Mouse (Mus musculus) embryonic facial prominence, embryonic 13.5 days (tissue): ENCODE measurements around the gene Tmem176b. TPM values are rescaled to one million over a fixed set of nuclear protein-coding genes. Genes with fewer than 3 reads are reported as not detected.

Experiments
- ATAC-seq: fragments of 200-750 bp; cut with Nextera tagmentation; 2 replicates; pipeline ENCODE4 v1.8.0; 2017; ENCODE audit warnings: low read depth; ENCODE audit not compliant: insufficient number of reproducible peaks, insufficient read depth, low FRiP score, low TSS enrichment
- H3K27ac ChIP-seq: fragments of 300-500 bp; sonication (generic); 2 replicates; pipeline ENCODE4 v1.5.1; 2015; ENCODE audit warnings: moderate library complexity, mild to moderate bottlenecking, inconsistent platforms
- H3K27me3 ChIP-seq: fragments of 300-500 bp; sonication (generic); 2 replicates; pipeline ENCODE4 v1.6.1; 2015; ENCODE audit warnings: mild to moderate bottlenecking, inconsistent platforms
- H3K36me3 ChIP-seq: fragments of 300-500 bp; sonication (generic); 2 replicates; pipeline ENCODE4 v1.6.1; 2015; ENCODE audit warnings: mild to moderate bottlenecking, inconsistent platforms
- H3K4me1 ChIP-seq: fragments of 300-500 bp; sonication (generic); 2 replicates; pipeline ENCODE4 v1.6.1; 2015; ENCODE audit warnings: inconsistent platforms
- H3K4me2 ChIP-seq: fragments of 300-500 bp; sonication (generic); 2 replicates; pipeline ENCODE4 v1.6.1; 2015; ENCODE audit warnings: moderate library complexity, mild to moderate bottlenecking, inconsistent platforms
- H3K4me3 ChIP-seq: fragments of 300-500 bp; sonication (generic); 2 replicates; pipeline ENCODE4 v1.5.1; 2015; ENCODE audit warnings: mild to moderate bottlenecking, inconsistent platforms
- H3K9ac ChIP-seq: fragments of 300-500 bp; sonication (generic); 2 replicates; pipeline ENCODE4 v1.6.1; 2015; ENCODE audit warnings: mild to moderate bottlenecking, inconsistent platforms
- H3K9me3 ChIP-seq: fragments of 300-500 bp; sonication (generic); 2 replicates; pipeline ENCODE4 v1.6.1; 2016; ENCODE audit warnings: inconsistent platforms
- WGBS: fragments of 180-500 bp; shearing (Covaris S2); methylation state at CpG from one replicate; pipeline ENCODE4 v1.1.7; 2015; ENCODE audit warnings: mixed read lengths; 5-methylcytosine and 5-hydroxymethylcytosine counted together
- polyA plus RNA-seq: library from polyadenylated mRNA; unstranded; fragments of >200 nt; fragmentation: Nextera tagmentation; extraction: Ambion mirVana; gene quantifications from 2 replicates; pipeline ENCODE4 v1.2.1, GENCODE M21; 2015

Tmem176b gene
- polyA plus RNA-seq, 1 experiment from 2014 or later = 171 TPM

- WGBS = 85% methylated on average over 7 of the region's 7 CpGs
- no peak for ATAC-seq
- Histone ChIP-seq H3K4me2 (no peak overlapping the region), H3K27me3 (no peaks in the 10 kb centered on the region; the same call in 1 of the 2 replicates), H3K4me3 (no peak overlapping the region), H3K9me3 (no peaks in the 10 kb centered on the region), H3K36me3 (no peaks in the 10 kb centered on the region), H3K9ac (no peak overlapping the region), H3K27ac (no peak overlapping the region), H3K4me1 (peaks cover 5% of the 10 kb centered on the region; the same call in 1 of the 2 replicates)
Measured at GRCm38 (mm10) chr6:48863488-48863887, 22.2 kb upstream of the Tmem176b start.

GRCm38 (mm10) chr6:48862816-48863215 is 21.5 kb upstream of the Tmem176b start:
- ATAC-seq = no peak
- no peaks in the 10 kb centered on the region for H3K36me3 ChIP-seq
- 82% methylated on average over 4 of the region's 4 CpGs for WGBS
- H3K4me3 ChIP-seq = no peak overlapping the region
- H3K4me1 ChIP-seq = peaks cover 5% of the 10 kb centered on the region; the same call in 1 of the 2 replicates
- no peaks in the 10 kb centered on the region; the same call in 1 of the 2 replicates for H3K27me3 ChIP-seq
- no peak overlapping the region for H3K9ac ChIP-seq
- no peak overlapping the region for H3K27ac ChIP-seq
- no peaks in the 10 kb centered on the region for H3K9me3 ChIP-seq
- no peak overlapping the region for H3K4me2 ChIP-seq

- H3K9ac ChIP-seq = no peak overlapping the region
- H3K9me3 ChIP-seq = no peaks in the 10 kb centered on the region
- no peak overlapping the region for H3K27ac ChIP-seq
- no peak overlapping the region for H3K4me3 ChIP-seq
- 69% methylated on average over 12 of the region's 12 CpGs for WGBS
- peaks cover 8% of the 10 kb centered on the region; the same call in 1 of the 2 replicates for H3K4me1 ChIP-seq
- no peak for ATAC-seq
- H3K27me3 ChIP-seq = no peaks in the 10 kb centered on the region
- no peaks in the 10 kb centered on the region for H3K36me3 ChIP-seq
- H3K4me2 ChIP-seq = no peak overlapping the region
Measured at GRCm38 (mm10) chr6:48861616-48862280, 20.5 kb upstream of the Tmem176b start.

GRCm38 (mm10) chr6:48860851-48861250 is 19.6 kb upstream of the Tmem176b start:
- no peaks in the 10 kb centered on the region for H3K36me3 ChIP-seq
- ATAC-seq = no peak
- H3K27me3 ChIP-seq = no peaks in the 10 kb centered on the region
- H3K9ac ChIP-seq = no peak overlapping the region
- H3K4me1 ChIP-seq = peaks cover 8% of the 10 kb centered on the region; the same call in 1 of the 2 replicates
- no peak overlapping the region for H3K4me2 ChIP-seq
- H3K4me3 ChIP-seq = no peak overlapping the region
- no peak overlapping the region for H3K27ac ChIP-seq
- no peaks in the 10 kb centered on the region for H3K9me3 ChIP-seq
- WGBS = 83% methylated on average over 1 of the region's 1 CpGs

GRCm38 (mm10) chr6:48860130-48860815 is 19.0 kb upstream of the Tmem176b start:
- H3K36me3 ChIP-seq = no peaks in the 10 kb centered on the region
- H3K27ac ChIP-seq = no peak overlapping the region
- no peaks in the 10 kb centered on the region for H3K9me3 ChIP-seq
- H3K4me1 ChIP-seq = peaks cover 8% of the 10 kb centered on the region; the same call in 1 of the 2 replicates
- peak overlapping the region; percentile 51 for H3K4me2 ChIP-seq
- ATAC-seq = no peak
- H3K4me3 ChIP-seq = peak overlapping the region; percentile 27
- H3K9ac ChIP-seq = peak overlapping the region; percentile 57; the same call in 1 of the 2 replicates
- no peaks in the 10 kb centered on the region for H3K27me3 ChIP-seq
- WGBS = 12% methylated on average over 23 of the region's 23 CpGs

- Histone ChIP-seq H3K9me3 (no peaks in the 10 kb centered on the region), H3K4me2 (no peak overlapping the region), H3K4me3 (no peak overlapping the region), H3K27me3 (no peaks in the 10 kb centered on the region), H3K4me1 (peaks cover 8% of the 10 kb centered on the region; the same call in 1 of the 2 replicates), H3K9ac (no peak overlapping the region), H3K27ac (no peak overlapping the region), H3K36me3 (no peaks in the 10 kb centered on the region)
- WGBS = 48% methylated on average over 8 of the region's 8 CpGs
- no peak for ATAC-seq
Measured at GRCm38 (mm10) chr6:48857613-48858302, 16.5 kb upstream of the Tmem176b start.

- 96% methylated on average over 2 of the region's 2 CpGs for WGBS
- Histone ChIP-seq H3K4me3 (no peak overlapping the region), H3K27ac (no peak overlapping the region), H3K4me2 (no peak overlapping the region), H3K36me3 (no peaks in the 10 kb centered on the region), H3K9me3 (no peaks in the 10 kb centered on the region), H3K27me3 (no peaks in the 10 kb centered on the region), H3K9ac (no peak overlapping the region), H3K4me1 (peaks cover 4% of the 10 kb centered on the region; the same call in 1 of the 2 replicates)
- ATAC-seq = no peak
Measured at GRCm38 (mm10) chr6:48854155-48854554, 12.9 kb upstream of the Tmem176b start.

- H3K27ac ChIP-seq = peak overlapping the region; percentile 88
- 1% methylated on average over 29 of the region's 29 CpGs for WGBS
- no peak for ATAC-seq
Measured at GRCm38 (mm10) chr6:48851820-48852491, 10.7 kb upstream of the Tmem176b start.

GRCm38 (mm10) chr6:48845086-48845485 is 3.8 kb upstream of the Tmem176b start:
- Histone ChIP-seq H3K4me1 (peaks cover 27% of the 10 kb centered on the region), H3K36me3 (peaks cover 22% of the 10 kb centered on the region), H3K9ac (no peak overlapping the region), H3K4me3 (no peak overlapping the region), H3K27ac (no peak overlapping the region), H3K4me2 (no peak overlapping the region), H3K27me3 (no peaks in the 10 kb centered on the region), H3K9me3 (no peaks in the 10 kb centered on the region)
- no peak for ATAC-seq
- 73% methylated on average over 4 of the region's 4 CpGs for WGBS

More at GRCm38 (mm10) chr6:48851820-48852491, 10.7 kb upstream of the Tmem176b start:
- no peaks in the 10 kb centered on the region for H3K4me1 ChIP-seq
- peak overlapping the region; percentile 70 for H3K9ac ChIP-seq
- no peaks in the 10 kb centered on the region for H3K36me3 ChIP-seq
- peak overlapping the region; percentile 46 for H3K4me3 ChIP-seq
- peak overlapping the region; percentile 69 for H3K4me2 ChIP-seq
- H3K9me3 ChIP-seq = no peaks in the 10 kb centered on the region
- H3K27me3 ChIP-seq = no peaks in the 10 kb centered on the region

- no peak for ATAC-seq
- Histone ChIP-seq H3K9ac (peak overlapping the region; percentile 75), H3K27me3 (no peaks in the 10 kb centered on the region), H3K4me1 (peaks cover 44% of the 10 kb centered on the region), H3K36me3 (peaks cover 36% of the 10 kb centered on the region), H3K9me3 (no peaks in the 10 kb centered on the region), H3K4me3 (peak overlapping the region; percentile 56), H3K4me2 (peak overlapping the region; percentile 81), H3K27ac (peak overlapping the region; percentile 92)
- WGBS = 63% methylated on average over 11 of the region's 11 CpGs
Measured at GRCm38 (mm10) chr6:48842111-48842842, 981 bp upstream of the Tmem176b start.
